Mouse (Mus musculus) kidney, adult 9 months (tissue): ENCODE measurements around the gene Rgs3.

Experiments used
- DNase-seq: peaks from one replicate; pipeline ENCODE4 v3.0.0; 2022

Gene Rgs3

GRCm38 (mm10) chr4:62661311-62661849 is 101.7 kb downstream of the Rgs3 start:
- peak; percentile 24 for DNase-seq

- DNase-seq = peak; percentile 20
These were observed 103.7 kb downstream of the Rgs3 start for GRCm38 (mm10) chr4:62663348-62663747.

- no peak for DNase-seq
These were observed 106.2 kb downstream of the Rgs3 start for GRCm38 (mm10) chr4:62665842-62666241.

GRCm38 (mm10) chr4:62668666-62669065 is 109.0 kb downstream of the Rgs3 start:
- DNase-seq = no peak

- no peak for DNase-seq
These were observed 109.7 kb downstream of the Rgs3 start for GRCm38 (mm10) chr4:62669094-62670071.

GRCm38 (mm10) chr4:62673531-62674030 is 113.9 kb downstream of the Rgs3 start:
- DNase-seq = no peak

- no peak for DNase-seq
These were observed 114.7 kb downstream of the Rgs3 start for GRCm38 (mm10) chr4:62674031-62674995.

GRCm38 (mm10) chr4:62675394-62675793 is 115.7 kb downstream of the Rgs3 start:
- DNase-seq = no peak

- no peak for DNase-seq
These were observed 117.5 kb downstream of the Rgs3 start for GRCm38 (mm10) chr4:62677047-62677737.

GRCm38 (mm10) chr4:62679157-62679556 is 119.5 kb downstream of the Rgs3 start:
- DNase-seq = no peak

GRCm38 (mm10) chr4:62681467-62681866 is 121.8 kb downstream of the Rgs3 start:
- DNase-seq = no peak

GRCm38 (mm10) chr4:62682371-62682770 is 122.7 kb downstream of the Rgs3 start:
- DNase-seq = no peak

- no peak for DNase-seq
These were observed 123.5 kb downstream of the Rgs3 start for GRCm38 (mm10) chr4:62683148-62683547.

- peak; percentile 52 for DNase-seq
These were observed 124.7 kb downstream of the Rgs3 start for GRCm38 (mm10) chr4:62684351-62684750.

- no peak for DNase-seq
These were observed 125.6 kb downstream of the Rgs3 start for GRCm38 (mm10) chr4:62685268-62685667.

- DNase-seq = no peak
These were observed 127.1 kb downstream of the Rgs3 start for GRCm38 (mm10) chr4:62686769-62687168.

- DNase-seq = no peak
These were observed 128.5 kb downstream of the Rgs3 start for GRCm38 (mm10) chr4:62688142-62688541.

GRCm38 (mm10) chr4:62690997-62691396 is 131.3 kb downstream of the Rgs3 start:
- DNase-seq = no peak

- DNase-seq = no peak
These were observed 132.0 kb downstream of the Rgs3 start for GRCm38 (mm10) chr4:62691625-62692024.

GRCm38 (mm10) chr4:62693839-62694238 is 134.2 kb downstream of the Rgs3 start:
- peak; percentile 40 for DNase-seq

GRCm38 (mm10) chr4:62694703-62695439 is 135.2 kb downstream of the Rgs3 start:
- no peak for DNase-seq
